Mouse (Mus musculus) heart, postnatal 0 days (tissue): ENCODE measurements around the gene Slc44a1.

Experiments used
- CTCF ChIP-seq: IDR thresholded peaks from 2 replicates; pipeline ENCODE4 v1.5.1; 2016; ENCODE audit warnings: antibody characterized with exemption, control low read depth, low read depth
- EP300 ChIP-seq: IDR thresholded peaks from 2 replicates; pipeline ENCODE4 v1.6.1; 2016; ENCODE audit warnings: antibody characterized with exemption, low read depth

DNA sequence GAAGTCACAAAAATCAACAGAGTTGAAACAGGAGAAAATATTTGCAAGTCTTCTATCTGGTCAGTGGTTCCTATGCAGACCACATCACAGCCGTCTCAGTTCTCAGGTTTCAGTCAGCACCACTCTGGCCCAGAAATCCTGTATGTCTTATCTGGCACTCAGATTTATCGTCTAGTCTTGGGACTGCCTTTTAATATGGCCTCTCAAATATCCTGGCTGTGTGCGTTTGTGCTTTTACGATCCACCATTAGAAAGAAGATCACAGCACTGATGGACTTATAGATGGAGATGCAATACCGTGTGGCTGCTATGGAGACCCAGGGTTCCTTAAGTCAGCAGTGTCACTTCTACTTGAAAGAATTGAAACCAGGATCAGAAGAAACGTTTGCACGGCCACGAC, 80.8 kb downstream of the Slc44a1 start:
- TF ChIP-seq CTCF = no peak
- TF ChIP-seq EP300 = no peak
